Mouse (Mus musculus) small intestine, adult 2 months (tissue): Measurements from ENCODE around the gene Ggt5. TPM values are rescaled to one million over a fixed set of nuclear protein-coding genes. Genes with fewer than 3 reads are reported as not detected.
A peak's percentile ranks its signal among the peaks of the same experiment; 100 is the strongest.

Experiments used
- H3K27ac ChIP-seq: fragments of 200-500 bp; 2 replicates; pipeline ENCODE4 v1.5.1; 2012; ENCODE audit warnings: low read depth, low read length, control low read depth, inconsistent platforms; ENCODE audit not compliant: insufficient read depth
- H3K27me3 ChIP-seq: fragments of 200-500 bp; 2 replicates; pipeline ENCODE4 v1.6.1; 2012; ENCODE audit warnings: mild to moderate bottlenecking, moderate library complexity, low read length, inconsistent platforms; ENCODE audit not compliant: control insufficient read depth, insufficient read depth
- H3K36me3 ChIP-seq: fragments of 200-500 bp; 2 replicates; pipeline ENCODE4 v1.6.1; 2012; ENCODE audit warnings: mild to moderate bottlenecking, low read length, control low read depth, inconsistent platforms; ENCODE audit not compliant: control insufficient read depth, insufficient read depth
- H3K4me1 ChIP-seq: fragments of 200-500 bp; 2 replicates; pipeline ENCODE4 v1.6.1; 2012; ENCODE audit warnings: low read length, inconsistent platforms, mixed read lengths; ENCODE audit not compliant: control insufficient read depth, insufficient read depth, insufficient read length
- H3K4me3 ChIP-seq: fragments of 200-500 bp; 2 replicates; pipeline ENCODE4 v1.5.1; 2012; ENCODE audit warnings: low read depth, mild to moderate bottlenecking, control low read depth, inconsistent platforms, low read length, moderate library complexity
- CTCF ChIP-seq: fragments of 200-500 bp; IDR thresholded peaks from 2 replicates; pipeline ENCODE4 v1.5.1; 2012; ENCODE audit warnings: low read depth, mild to moderate bottlenecking, control low read depth, inconsistent platforms, low read length, moderate library complexity, mixed read lengths; ENCODE audit not compliant: insufficient replicate concordance, insufficient read length; ENCODE audit errors: extremely low read depth
- POLR2A ChIP-seq: fragments of 200-500 bp; IDR thresholded peaks from 2 replicates; pipeline ENCODE4 v1.6.1; 2012; ENCODE audit warnings: low read depth, mild to moderate bottlenecking, control low read depth, inconsistent platforms, low read length, moderate library complexity
- WGBS: fragments of 180-500 bp; shearing (Covaris S2); methylation state at CpG from one replicate; pipeline ENCODE4 v1.1.7; 2018; 5-methylcytosine and 5-hydroxymethylcytosine counted together
- polyA plus RNA-seq: library from polyadenylated mRNA; depleted of rRNA; stranded (reverse); fragments of >200 nt; gene quantifications from 2 replicates; pipeline ENCODE4 v1.2.3, GENCODE M21; 2012

The Ggt5 gene
- polyA plus RNA-seq, 1 experiment, result 27.0 TPM

- Histone ChIP-seq H3K27ac (no peak overlapping the region), H3K27me3 (no peaks in the 10 kb centered on the region), H3K36me3 (peaks cover 49% of the 10 kb centered on the region), H3K4me3 (no peak overlapping the region), H3K4me1 (no peaks in the 10 kb centered on the region)
- TF ChIP-seq CTCF, result no peak
- TF ChIP-seq POLR2A, result no peak
- 83% methylated on average over 6 of the region's 6 CpGs for WGBS
Measured at GRCm38 (mm10) chr10:75579129-75579528, 10.0 kb upstream of the Ggt5 start.

- H3K4me1 ChIP-seq, result peaks cover 9% of the 10 kb centered on the region
- no peak overlapping the region for H3K27ac ChIP-seq
- WGBS, result 10% methylated on average over 20 of the region's 20 CpGs
Measured at GRCm38 (mm10) chr10:75585876-75586552, 3.1 kb upstream of the Ggt5 start.

GRCm38 (mm10) chr10:75586553-75586879 is 2.6 kb upstream of the Ggt5 start:
- WGBS, result 94% methylated on average over 1 of the region's 1 CpGs
- Histone ChIP-seq H3K36me3 (peaks cover 35% of the 10 kb centered on the region), H3K27ac (no peak overlapping the region), H3K27me3 (no peaks in the 10 kb centered on the region), H3K4me1 (peaks cover 9% of the 10 kb centered on the region), H3K4me3 (no peak overlapping the region)
- TF ChIP-seq POLR2A (no peak), CTCF (no peak)

More at GRCm38 (mm10) chr10:75585876-75586552, 3.1 kb upstream of the Ggt5 start:
- Histone ChIP-seq H3K4me3 (no peak overlapping the region), H3K27me3 (no peaks in the 10 kb centered on the region), H3K36me3 (peaks cover 39% of the 10 kb centered on the region)
- TF ChIP-seq CTCF (peak; percentile 85; the same call in 1 of the 2 replicates), POLR2A (no peak)

DNA sequence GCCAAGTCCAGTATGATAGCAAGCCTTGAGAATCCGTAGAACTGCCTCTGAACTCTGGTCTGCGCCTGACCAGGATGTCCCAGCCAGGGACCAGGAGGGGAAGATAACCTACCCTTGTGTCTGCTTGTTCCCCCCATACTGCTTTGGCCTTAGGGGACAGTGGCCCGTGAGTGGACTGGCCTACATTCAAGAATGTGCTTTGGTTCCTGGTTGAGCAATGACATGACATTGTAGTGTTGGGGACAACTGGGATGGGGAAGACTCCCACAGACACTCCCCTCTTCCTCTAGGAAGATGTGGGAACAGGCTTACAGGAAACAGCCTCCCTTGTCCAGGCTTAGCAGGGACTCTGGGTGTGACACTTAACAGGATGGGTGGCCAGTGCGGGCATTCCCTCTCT is 1.4 kb upstream of the Ggt5 start:
- H3K4me3 ChIP-seq, result no peak overlapping the region
- no peak for TF ChIP-seq POLR2A
- TF ChIP-seq CTCF, result no peak
- H3K36me3 ChIP-seq, result peaks cover 23% of the 10 kb centered on the region
- H3K27ac ChIP-seq, result no peak overlapping the region; the same call in 1 of the 2 replicates
- peaks cover 17% of the 10 kb centered on the region for H3K4me1 ChIP-seq
- no peaks in the 10 kb centered on the region for H3K27me3 ChIP-seq
- WGBS, result 70% methylated on average over 4 of the region's 4 CpGs

GRCm38 (mm10) chr10:75588336-75588735 is 804 bp upstream of the Ggt5 start:
- TF ChIP-seq POLR2A, result no peak
- no peak for TF ChIP-seq CTCF
- 41% methylated on average over 5 of the region's 5 CpGs for WGBS
- H3K4me1 ChIP-seq, result peaks cover 17% of the 10 kb centered on the region
- H3K36me3 ChIP-seq, result peaks cover 20% of the 10 kb centered on the region
- no peak overlapping the region for H3K27ac ChIP-seq
- H3K27me3 ChIP-seq, result no peaks in the 10 kb centered on the region
- H3K4me3 ChIP-seq, result no peak overlapping the region

DNA sequence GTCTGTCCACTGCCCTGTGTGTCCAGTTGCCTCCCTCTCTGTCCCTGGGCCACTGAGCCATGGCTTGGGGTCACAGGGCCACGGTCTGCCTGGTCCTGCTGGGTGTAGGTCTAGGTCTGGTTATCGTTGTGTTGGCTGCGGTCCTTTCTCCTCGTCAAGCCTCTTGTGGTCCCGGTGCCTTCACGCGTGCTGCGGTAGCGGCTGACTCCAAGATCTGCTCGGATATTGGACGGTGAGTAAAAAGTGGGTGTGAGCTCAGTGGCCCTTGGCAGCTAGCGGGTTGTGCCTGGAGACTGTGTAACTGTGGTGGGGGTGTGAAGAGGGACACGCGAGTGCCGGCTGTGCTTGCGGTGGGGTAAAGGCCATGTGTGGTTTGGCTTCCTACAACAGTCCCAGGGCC is 511 bp downstream of the Ggt5 start:
- 55% methylated on average over 16 of the region's 16 CpGs for WGBS
- Histone ChIP-seq H3K27me3 (no peaks in the 10 kb centered on the region), H3K4me1 (peaks cover 17% of the 10 kb centered on the region), H3K4me3 (peak overlapping the region; percentile 66), H3K27ac (peak overlapping the region; percentile 95), H3K36me3 (peaks cover 13% of the 10 kb centered on the region)
- TF ChIP-seq CTCF, result no peak
- no peak for TF ChIP-seq POLR2A

- H3K4me3 ChIP-seq, result peak overlapping the region; percentile 47
- H3K27me3 ChIP-seq, result no peaks in the 10 kb centered on the region
- peaks cover 2% of the 10 kb centered on the region for H3K36me3 ChIP-seq
- WGBS, result 67% methylated on average over 12 of the region's 12 CpGs
- peak overlapping the region; percentile 95 for H3K27ac ChIP-seq
- H3K4me1 ChIP-seq, result peaks cover 18% of the 10 kb centered on the region
- TF ChIP-seq CTCF (0 out of 2 replicates have a peak, but pooled peaks have one; percentile 11), POLR2A (0 out of 2 replicates have a peak, but pooled peaks have one; percentile 38)
Measured at GRCm38 (mm10) chr10:75591211-75591894, 2.2 kb downstream of the Ggt5 start.
